Mouse (Mus musculus): Measurements from ENCODE around the gene Ctxn1.

The Ctxn1 gene

GRCm38 (mm10) chr8:4213210-4214005, 45.7 kb downstream of the Ctxn1 start:
- DNase-seq = peak in 1 of 2 experiments; percentile 47

GRCm38 (mm10) chr8:4212809-4213209, 46.3 kb downstream of the Ctxn1 start:
- DNase-seq = peak in 1 of 2 experiments; percentile 47

- no peak for DNase-seq
Measured at GRCm38 (mm10) chr8:4211097-4211496, 48.0 kb downstream of the Ctxn1 start.
